In the genomic region with DNA sequence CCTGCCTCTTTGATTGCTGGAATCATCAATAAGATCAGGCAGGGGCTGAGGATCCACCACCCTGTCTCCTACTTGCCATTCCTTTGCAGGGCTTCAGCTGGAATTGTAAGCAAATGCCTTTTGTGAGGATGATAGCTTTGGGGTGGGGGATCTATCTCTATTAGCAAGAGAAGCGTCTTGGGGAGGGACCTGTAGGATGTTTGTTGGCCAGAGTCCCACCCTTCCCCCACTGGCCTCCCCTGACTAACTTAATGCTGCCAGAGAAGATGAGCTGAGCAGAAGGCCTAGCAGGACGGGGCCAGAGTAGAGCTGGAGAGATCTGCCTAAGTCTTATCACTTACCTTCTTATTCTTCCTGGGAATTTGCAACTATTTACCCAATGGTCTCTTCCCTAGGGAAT, we compare ENCODE assay signal across 24 mouse cellular contexts. TPM values are rescaled to one million over a fixed set of nuclear protein-coding genes. Genes with fewer than 3 reads are reported as not detected.
DNase-seq lines count a peak whose midpoint lies in the region; ATAC-seq and TF ChIP-seq lines count a peak whose summit lies in the region.
"Had no signal": no experiment of that assay in that cellular context is flagged by ENCODE, and none has a peak within 500 bp of the region (broad histone marks: within the 10 kb centered on the region; RNA-seq: fewer than 3 reads in every experiment).

No protein-coding gene starts in this region.

- peaks cover 16% of the 10 kb centered on the region for H3K4me1 ChIP-seq in heart, embryonic 11.5 days (ENCODE audit: control insufficient read depth, insufficient read depth, low read length)
- H3K4me1 ChIP-seq in ES-Bruce4 (ENCODE audit: control insufficient read depth, insufficient read depth, low read length), result peaks cover 2% of the 10 kb centered on the region
- H3K4me1 ChIP-seq: embryonic facial prominence, embryonic 15.5 days; forebrain, embryonic 15.5 days had no signal

- no peaks in the 10 kb centered on the region for H3K9me3 ChIP-seq in heart, embryonic 11.5 days (replicated peaks; ENCODE audit: control insufficient read depth, low read length)
- H3K9me3 ChIP-seq in ES-Bruce4 (replicated peaks; ENCODE audit: control insufficient read depth, insufficient read depth, low read length, poor library complexity, severe bottlenecking), result no peaks in the 10 kb centered on the region
- H3K9me3 ChIP-seq: embryonic facial prominence, embryonic 13.5 days; embryonic facial prominence, embryonic 15.5 days; forebrain, embryonic 13.5 days; forebrain, embryonic 15.5 days had no signal

- H3K4me2 ChIP-seq in heart, embryonic 11.5 days, result no peak overlapping the region
- H3K4me2 ChIP-seq: embryonic facial prominence, embryonic 13.5 days; embryonic facial prominence, embryonic 15.5 days; forebrain, embryonic 13.5 days; forebrain, embryonic 15.5 days had no signal

- H3K27me3 ChIP-seq in heart, embryonic 11.5 days (ENCODE audit: control insufficient read depth, insufficient read depth, low read length), result no peaks in the 10 kb centered on the region
- H3K27me3 ChIP-seq in ES-Bruce4 (ENCODE audit: control insufficient read depth, insufficient read depth, low read length, poor library complexity, severe bottlenecking), result no peaks in the 10 kb centered on the region
- H3K27me3 ChIP-seq: embryonic facial prominence, embryonic 13.5 days; embryonic facial prominence, embryonic 15.5 days; forebrain, embryonic 13.5 days; forebrain, embryonic 15.5 days had no signal

- TF ChIP-seq EP300 in ES-Bruce4 (IDR thresholded peaks at IDR 0.05; ENCODE audit: insufficient read depth, low read depth, low read length), result peak; percentile 78

- H3K4me3 ChIP-seq in heart, embryonic 11.5 days (ENCODE audit: low read depth, low read length), result no peak overlapping the region
- no peak overlapping the region for H3K4me3 ChIP-seq in ES-Bruce4 (ENCODE audit: low read depth, low read length)
- H3K4me3 ChIP-seq: embryonic facial prominence, embryonic 13.5 days; embryonic facial prominence, embryonic 15.5 days; forebrain, embryonic 13.5 days; forebrain, embryonic 15.5 days had no signal

- peaks cover 10% of the 10 kb centered on the region; the same call in 1 of the 2 replicates for H3K36me3 ChIP-seq in heart, embryonic 11.5 days (ENCODE audit: control insufficient read depth, insufficient read depth, low read length)
- H3K36me3 ChIP-seq in ES-Bruce4 (ENCODE audit: control insufficient read depth, insufficient read depth, low read length, poor library complexity, severe bottlenecking), result no peaks in the 10 kb centered on the region
- H3K36me3 ChIP-seq: forebrain, embryonic 15.5 days had no signal

- DNase-seq in heart, adult 11 months, result peak; percentile 84
- DNase-seq in ES-CJ7 (ENCODE audit: low read depth, low spot score) (peak; percentile 85), ZHBTc4 (ENCODE audit: low read depth, low spot score) (peak; percentile 47)
- no peak for DNase-seq in adrenal gland, postnatal 4 days (ENCODE audit: low spot score in 2 of 2)
- DNase-seq in testis, postnatal 14 days (ENCODE audit: low spot score), result no peak
- DNase-seq: adrenal gland, adult 2 months; adrenal gland, postnatal 10 days; adrenal gland, postnatal 25 days; cerebellum, adult 11 months; cerebellum, adult 18-20 months; cerebellum, adult 8-10 months; cerebellum, adult 9-11 months; cerebellum, postnatal 14 days; cerebellum, postnatal 36 days; embryo, embryonic 11 days; forebrain, postnatal 0 days had no signal

- no peak for TF ChIP-seq CTCF in ES-Bruce4 (IDR thresholded peaks at IDR 0.05; ENCODE audit: low read depth, low read length)

- H3K9ac ChIP-seq in heart, embryonic 11.5 days (ENCODE audit: low read depth, low read length), result no peak overlapping the region
- H3K9ac ChIP-seq in ES-Bruce4 (ENCODE audit: low read depth, poor library complexity, severe bottlenecking), result no peak overlapping the region
- H3K9ac ChIP-seq: embryonic facial prominence, embryonic 13.5 days; embryonic facial prominence, embryonic 15.5 days; forebrain, embryonic 13.5 days; forebrain, embryonic 15.5 days; forebrain, postnatal 0 days had no signal

- H3K27ac ChIP-seq in heart, embryonic 11.5 days (ENCODE audit: low read depth, low read length), result no peak overlapping the region
- H3K27ac ChIP-seq in ES-Bruce4 (ENCODE audit: insufficient read depth, low read length), result peak overlapping the region; percentile 56; the same call in 1 of the 2 replicates
- H3K27ac ChIP-seq: embryonic facial prominence, embryonic 13.5 days; embryonic facial prominence, embryonic 15.5 days; forebrain, embryonic 13.5 days; forebrain, embryonic 15.5 days had no signal

- WGBS in heart, embryonic 11.5 days (ENCODE audit: insufficient replicate concordance), result 33% methylated on average over 2 of the region's 2 CpGs

- no peak for TF ChIP-seq POLR2A in ES-Bruce4 (IDR thresholded peaks at IDR 0.05; ENCODE audit: insufficient read depth, low read length)

- no peak for ATAC-seq in heart, embryonic 11.5 days (replicated peaks; ENCODE audit: insufficient number of reproducible peaks, low FRiP score, low TSS enrichment)
- no peak for ATAC-seq in erythroblast, adult 5-6 weeks (replicated peaks; ENCODE audit: low FRiP score, poor library complexity, severe bottlenecking)
- ATAC-seq: forebrain, embryonic 13.5 days; forebrain, embryonic 15.5 days; forebrain, postnatal 0 days had no signal

RNA-seq across cellular contexts. Expression of gene Synm, which starts 37.4 kb away (rescaled TPM):
- polyA plus RNA-seq in heart, embryonic 11.5 days (2014; fragmentation: Nextera tagmentation; extraction: Ambion mirVana), result 3.4 and 5.9 TPM in 2 replicates
- polyA plus RNA-seq in ES-Bruce4 (2011; ENCODE audit: insufficient read depth, insufficient read length, low read depth, missing spikeins), result 5.3 and 6.1 TPM in 2 replicates
- not detected in 2 replicates for total RNA-seq in erythroblast, adult 5-6 weeks (2015; ENCODE audit: low replicate concordance)
- total RNA-seq in erythroblast, adult 5-6 weeks (2017; ENCODE audit: low replicate concordance), result not detected in 2 replicates
- 1 to 10 TPM; 4.5 to 5.1 TPM for total RNA-seq in adrenal gland, postnatal 4 days (2021)
- total RNA-seq: MEL had no signal

Comparison
In these comparisons a context has a peak if more than half of its experiments do, and no peak if none do; other contexts are left out.
1. DNase-seq: peak in heart, adult 11 months (single experiment), ES-CJ7 (single experiment) and ZHBTc4 (single experiment); none in adrenal gland, postnatal 4 days (0 of 2) and testis, postnatal 14 days (single experiment).
2. RNA of gene Synm, which starts 37.4 kb away (total RNA-seq): 4.5 to 5.1 TPM in adrenal gland, postnatal 4 days; not detected in erythroblast, adult 5-6 weeks; every median in the first group is over 4 times any median in the second.